Mouse (Mus musculus): Measurements from ENCODE around the gene Stat5b. TPM values are rescaled to one million over a fixed set of nuclear protein-coding genes. Genes with fewer than 3 reads are reported as not detected.
A peak's percentile ranks its signal among the peaks of the same experiment; 100 is the strongest.
"Not testable (repeated sequence)": the region's sequence is repeated elsewhere in the genome, so short reads cannot be mapped to it uniquely, and the experiment has no call there.

The Stat5b gene
- polyA plus RNA-seq, 1 experiment: not detected

GRCm38 (mm10) chr11:100804409-100804808 is 46.1 kb downstream of the Stat5b start:
- Histone ChIP-seq H3K4me3 (ENCODE audit: insufficient read depth, low read depth, low read length) (no peak overlapping the region), H3K27ac (ENCODE audit: insufficient read depth, low read depth, low read length) (no peak overlapping the region), H3K4me1 (ENCODE audit: control insufficient read depth, insufficient read depth, low read length) (peaks cover 4% of the 10 kb centered on the region)
- 96% methylated on average over 10 of the region's 10 CpGs for WGBS
- no peak for TF ChIP-seq POLR2A (IDR thresholded peaks at IDR 0.05; ENCODE audit: insufficient read depth, low read depth, low read length)
- TF ChIP-seq CTCF (IDR thresholded peaks at IDR 0.05; ENCODE audit: insufficient read depth, low read depth, low read length): no peak

GRCm38 (mm10) chr11:100799426-100799825 is 51.1 kb downstream of the Stat5b start:
- Histone ChIP-seq H3K4me1 (ENCODE audit: control insufficient read depth, insufficient read depth, low read length) (no peaks in the 10 kb centered on the region), H3K4me3 (ENCODE audit: insufficient read depth, low read depth, low read length) (no peak overlapping the region), H3K27ac (ENCODE audit: insufficient read depth, low read depth, low read length) (no peak overlapping the region)
- WGBS: 71% methylated on average over 5 of the region's 5 CpGs
- TF ChIP-seq CTCF (IDR thresholded peaks at IDR 0.05; ENCODE audit: insufficient read depth, low read depth, low read length) (no peak), POLR2A (IDR thresholded peaks at IDR 0.05; ENCODE audit: insufficient read depth, low read depth, low read length) (no peak)

DNA sequence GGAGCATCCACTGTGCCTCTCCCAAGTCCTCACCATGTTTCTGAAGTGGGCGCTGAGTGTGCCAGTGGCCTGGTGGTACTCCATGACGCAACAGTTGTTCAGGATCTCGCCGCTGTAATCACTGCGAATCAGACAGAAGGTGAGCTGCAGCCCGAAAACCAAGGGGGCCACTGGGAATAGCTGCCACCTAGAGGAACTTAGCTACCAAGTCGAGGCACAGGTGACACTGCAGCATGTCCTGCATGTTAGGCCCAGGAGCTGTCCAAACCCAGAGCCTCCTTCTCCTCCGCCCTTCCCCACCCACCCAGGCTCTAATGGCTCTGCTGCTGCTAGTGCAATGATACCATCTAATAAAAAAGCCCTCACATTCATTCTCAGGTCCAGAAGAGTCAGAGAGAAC is 53.9 kb downstream of the Stat5b start:
- WGBS: 78% methylated on average over 8 of the region's 8 CpGs
- Histone ChIP-seq H3K4me1 (ENCODE audit: control insufficient read depth, insufficient read depth, low read length) (no peaks in the 10 kb centered on the region), H3K4me3 (ENCODE audit: insufficient read depth, low read depth, low read length) (no peak overlapping the region), H3K27ac (ENCODE audit: insufficient read depth, low read depth, low read length) (no peak overlapping the region)
- TF ChIP-seq POLR2A (IDR thresholded peaks at IDR 0.05; ENCODE audit: insufficient read depth, low read depth, low read length): no peak
- TF ChIP-seq CTCF (IDR thresholded peaks at IDR 0.05; ENCODE audit: insufficient read depth, low read depth, low read length): no peak

DNA sequence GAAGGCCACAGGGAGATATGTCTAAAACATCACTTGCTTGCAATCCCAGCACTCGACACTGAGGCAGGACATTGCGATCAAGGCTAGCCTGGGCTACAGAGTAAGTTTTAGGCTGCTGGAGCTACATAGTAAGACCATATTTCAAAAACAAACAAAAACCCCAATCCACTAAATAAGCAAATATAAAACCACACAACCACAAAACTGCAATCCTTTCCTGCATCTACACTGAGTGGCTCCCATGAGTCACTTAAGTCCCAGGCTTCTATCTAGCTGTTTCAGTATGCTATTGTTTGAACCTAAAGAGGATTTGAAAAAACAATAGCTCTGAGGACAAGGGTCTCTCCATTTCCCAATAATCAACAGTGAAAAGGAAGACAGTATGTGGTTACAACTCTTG is 55.1 kb downstream of the Stat5b start:
- Histone ChIP-seq H3K4me1 (ENCODE audit: control insufficient read depth, insufficient read depth, low read length) (no peaks in the 10 kb centered on the region), H3K4me3 (ENCODE audit: insufficient read depth, low read depth, low read length) (no peak overlapping the region), H3K27ac (ENCODE audit: insufficient read depth, low read depth, low read length) (no peak overlapping the region)
- 96% methylated on average over 2 of the region's 2 CpGs for WGBS
- TF ChIP-seq CTCF (IDR thresholded peaks at IDR 0.05; ENCODE audit: insufficient read depth, low read depth, low read length) (no peak), POLR2A (IDR thresholded peaks at IDR 0.05; ENCODE audit: insufficient read depth, low read depth, low read length) (no peak)

GRCm38 (mm10) chr11:100791457-100792049 is 59.0 kb downstream of the Stat5b start:
- TF ChIP-seq CTCF (IDR thresholded peaks at IDR 0.05; ENCODE audit: insufficient read depth, low read depth, low read length) (no peak), POLR2A (IDR thresholded peaks at IDR 0.05; ENCODE audit: insufficient read depth, low read depth, low read length) (no peak)
- whole genome bisulfite sequencing: 64% methylated on average over 2 of the region's 2 CpGs
- no peak overlapping the region for H3K27ac ChIP-seq (ENCODE audit: insufficient read depth, low read depth, low read length)
- peaks cover 6% of the 10 kb centered on the region; the same call in 1 of the 2 replicates for H3K4me1 ChIP-seq (ENCODE audit: control insufficient read depth, insufficient read depth, low read length)
- no peak overlapping the region for H3K4me3 ChIP-seq (ENCODE audit: insufficient read depth, low read depth, low read length)

- WGBS: 56% methylated on average over 9 of the region's 9 CpGs
- H3K27ac ChIP-seq (ENCODE audit: insufficient read depth, low read depth, low read length): peak overlapping the region; percentile 64; the same call in 1 of the 2 replicates
- not testable (repeated sequence) for H3K4me1 ChIP-seq (ENCODE audit: control insufficient read depth, insufficient read depth, low read length); H3K4me3 ChIP-seq (ENCODE audit: insufficient read depth, low read depth, low read length)
Observed at GRCm38 (mm10) chr11:100790644-100791043, 59.9 kb downstream of the Stat5b start.

- WGBS: 74% methylated on average over 3 of the region's 3 CpGs
- no peak for TF ChIP-seq CTCF (IDR thresholded peaks at IDR 0.05; ENCODE audit: insufficient read depth, low read depth, low read length)
- no peak for TF ChIP-seq POLR2A (IDR thresholded peaks at IDR 0.05; ENCODE audit: insufficient read depth, low read depth, low read length)
- H3K27ac ChIP-seq (ENCODE audit: insufficient read depth, low read depth, low read length): 0 out of 2 replicates have a peak overlapping the region, but pooled peaks have one; percentile 64
Observed at GRCm38 (mm10) chr11:100789702-100790101, 60.8 kb downstream of the Stat5b start.

GRCm38 (mm10) chr11:100785774-100786173 is 64.8 kb downstream of the Stat5b start:
- Histone ChIP-seq H3K27ac (ENCODE audit: insufficient read depth, low read depth, low read length) (no peak overlapping the region), H3K4me1 (ENCODE audit: control insufficient read depth, insufficient read depth, low read length) (peaks cover 8% of the 10 kb centered on the region; the same call in 1 of the 2 replicates), H3K4me3 (ENCODE audit: insufficient read depth, low read depth, low read length) (no peak overlapping the region)
- 67% methylated on average over 2 of the region's 2 CpGs for WGBS
- TF ChIP-seq POLR2A (IDR thresholded peaks at IDR 0.05; ENCODE audit: insufficient read depth, low read depth, low read length) (no peak), CTCF (IDR thresholded peaks at IDR 0.05; ENCODE audit: insufficient read depth, low read depth, low read length) (no peak)

More at GRCm38 (mm10) chr11:100789702-100790101, 60.8 kb downstream of the Stat5b start:
- H3K4me1 ChIP-seq (ENCODE audit: control insufficient read depth, insufficient read depth, low read length): peaks cover 6% of the 10 kb centered on the region; the same call in 1 of the 2 replicates
- no peak overlapping the region for H3K4me3 ChIP-seq (ENCODE audit: insufficient read depth, low read depth, low read length)

GRCm38 (mm10) chr11:100784286-100784685 is 66.2 kb downstream of the Stat5b start:
- WGBS: 76% methylated on average over 8 of the region's 8 CpGs
- H3K27ac ChIP-seq (ENCODE audit: insufficient read depth, low read depth, low read length): no peak overlapping the region
- H3K4me3 ChIP-seq (ENCODE audit: insufficient read depth, low read depth, low read length): no peak overlapping the region
- peaks cover 2% of the 10 kb centered on the region; the same call in 1 of the 2 replicates for H3K4me1 ChIP-seq (ENCODE audit: control insufficient read depth, insufficient read depth, low read length)
- TF ChIP-seq CTCF (IDR thresholded peaks at IDR 0.05; ENCODE audit: insufficient read depth, low read depth, low read length): no peak
- no peak for TF ChIP-seq POLR2A (IDR thresholded peaks at IDR 0.05; ENCODE audit: insufficient read depth, low read depth, low read length)
